Mouse (Mus musculus): ENCODE measurements around the gene Tppp2. TPM values are rescaled to one million over a fixed set of nuclear protein-coding genes. Genes with fewer than 3 reads are reported as not detected.

Tppp2 gene
- polyA plus RNA-seq, 1 experiment = not detected

- Histone ChIP-seq H3K27me3 (ENCODE audit: control insufficient read depth, insufficient read depth, low read length) (no peaks in the 10 kb centered on the region), H3K4me3 (replicated peaks; ENCODE audit: insufficient read depth, low read depth, low read length) (no peak overlapping the region), H3K27ac (ENCODE audit: insufficient read depth, low read length) (no peak overlapping the region), H3K4me1 (ENCODE audit: control insufficient read depth, insufficient read depth, low read length) (no peaks in the 10 kb centered on the region)
- WGBS = 30% methylated on average over 8 of the region's 8 CpGs
- no peak for DNase-seq
- TF ChIP-seq POLR2A (IDR thresholded peaks at IDR 0.05; ENCODE audit: borderline replicate concordance, insufficient read depth, low read length) (no peak), CTCF (IDR thresholded peaks at IDR 0.05; ENCODE audit: borderline replicate concordance, insufficient read depth, low read depth, low read length) (no peak)
These were observed 21.6 kb upstream of the Tppp2 start for GRCm38 (mm10) chr14:51896539-51897170.

DNA sequence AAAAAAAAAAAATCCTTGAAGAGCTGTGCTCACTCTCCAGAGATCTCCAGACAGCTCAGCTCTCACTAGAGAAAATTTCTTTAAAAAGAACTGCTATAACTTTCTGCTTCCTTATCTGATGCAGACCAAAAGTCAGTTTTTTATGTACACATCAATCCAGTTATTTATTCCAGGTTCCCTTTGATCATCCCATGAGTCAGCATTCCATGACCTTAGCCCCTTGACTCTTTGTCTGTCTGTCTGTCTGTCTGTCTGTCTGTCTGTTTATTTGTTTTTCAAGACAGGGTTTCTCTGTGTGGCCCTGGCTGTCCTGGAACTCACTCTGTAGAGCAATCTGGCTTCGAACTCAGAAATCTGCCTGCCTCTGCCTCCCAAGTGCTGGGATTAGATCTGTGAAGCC lies 18.9 kb upstream of the Tppp2 start:
- no peak overlapping the region for H3K4me3 ChIP-seq (replicated peaks; ENCODE audit: insufficient read depth, low read depth, low read length)
- no peaks in the 10 kb centered on the region for H3K27me3 ChIP-seq (ENCODE audit: control insufficient read depth, insufficient read depth, low read length)
- TF ChIP-seq CTCF (IDR thresholded peaks at IDR 0.05; ENCODE audit: borderline replicate concordance, insufficient read depth, low read depth, low read length) = no peak
- TF ChIP-seq POLR2A (IDR thresholded peaks at IDR 0.05; ENCODE audit: borderline replicate concordance, insufficient read depth, low read length) = no peak
- H3K4me1 ChIP-seq (ENCODE audit: control insufficient read depth, insufficient read depth, low read length) = no peaks in the 10 kb centered on the region
- H3K27ac ChIP-seq (ENCODE audit: insufficient read depth, low read length) = no peak overlapping the region
- no peak for DNase-seq
- WGBS = 93% methylated on average over 1 of the region's 1 CpGs

DNA sequence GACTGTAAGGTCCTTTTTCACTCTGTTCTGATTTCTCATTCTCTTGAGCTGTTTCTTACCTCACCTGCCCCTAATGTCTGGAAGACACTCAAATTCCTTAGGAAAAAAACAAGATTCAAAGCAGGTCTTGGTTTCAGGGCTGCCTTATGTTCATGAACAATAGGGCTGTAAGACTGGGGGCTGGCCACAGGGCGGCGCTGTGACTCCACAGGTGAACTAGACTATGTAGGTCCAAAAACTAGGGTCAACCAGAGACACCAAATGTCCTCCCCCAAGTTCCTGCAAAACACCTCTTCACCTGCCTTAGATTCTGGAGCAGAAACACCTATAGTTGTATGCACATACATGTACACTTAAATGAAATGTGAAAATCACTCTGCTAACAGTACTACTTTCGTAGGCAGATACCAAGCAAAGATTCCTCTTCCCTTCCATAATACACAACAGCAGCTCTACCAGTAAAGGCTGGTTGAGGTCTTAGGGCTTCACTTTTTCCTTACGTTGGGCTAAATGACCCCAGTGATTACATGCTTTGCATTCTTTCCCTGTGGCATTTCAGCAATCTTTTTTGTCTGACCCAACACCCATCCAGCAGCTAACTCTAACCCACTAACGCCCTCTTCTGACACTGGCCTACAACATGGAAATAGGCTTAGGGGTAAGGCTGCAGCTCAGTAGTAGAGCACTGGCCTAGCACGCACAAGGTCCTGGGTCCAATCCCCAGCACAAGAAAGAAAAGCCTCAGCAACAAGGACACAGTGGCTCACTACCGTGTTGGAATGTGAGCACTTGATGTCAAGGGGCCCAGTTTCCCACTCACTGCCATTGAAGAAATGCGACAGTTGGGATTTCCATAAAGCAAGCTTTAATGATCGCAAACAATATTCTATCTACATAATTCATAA lies 15.2 kb upstream of the Tppp2 start:
- peak; percentile 66 to 81 for DNase-seq
- H3K4me3 ChIP-seq (replicated peaks; ENCODE audit: insufficient read depth, low read depth, low read length) = no peak overlapping the region
- H3K27me3 ChIP-seq (ENCODE audit: control insufficient read depth, insufficient read depth, low read length) = no peaks in the 10 kb centered on the region
- TF ChIP-seq POLR2A (IDR thresholded peaks at IDR 0.05; ENCODE audit: borderline replicate concordance, insufficient read depth, low read length) (no peak), CTCF (IDR thresholded peaks at IDR 0.05; ENCODE audit: borderline replicate concordance, insufficient read depth, low read depth, low read length) (peak; percentile 94)
- H3K27ac ChIP-seq (ENCODE audit: insufficient read depth, low read length) = no peak overlapping the region
- WGBS = 55% methylated on average over 9 of the region's 9 CpGs
- 0 out of 2 replicates have a peak, but pooled peaks cover 4% of the 10 kb centered on the region for H3K4me1 ChIP-seq (ENCODE audit: control insufficient read depth, insufficient read depth, low read length)

DNA sequence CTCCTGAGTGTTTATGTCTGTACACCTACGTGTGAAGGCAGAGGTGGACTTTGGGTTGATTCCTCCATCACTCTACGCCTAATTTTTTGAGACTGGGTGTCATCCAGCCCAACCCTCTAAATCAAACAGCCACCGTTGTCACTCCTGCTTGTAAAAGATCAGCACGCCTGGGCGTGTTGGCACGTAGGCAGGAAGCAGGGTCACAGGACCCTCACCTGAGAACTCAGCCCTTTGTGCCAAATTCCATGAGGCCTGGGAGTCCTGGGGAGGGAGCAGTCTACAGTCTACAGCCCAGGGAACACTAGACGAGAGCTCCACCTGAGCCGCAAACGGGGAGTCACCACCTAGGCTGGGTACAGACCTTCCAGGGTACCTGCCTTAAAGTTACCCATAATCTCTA lies 14.4 kb upstream of the Tppp2 start:
- H3K4me1 ChIP-seq (ENCODE audit: control insufficient read depth, insufficient read depth, low read length) = 0 out of 2 replicates have a peak, but pooled peaks cover 4% of the 10 kb centered on the region
- no peaks in the 10 kb centered on the region for H3K27me3 ChIP-seq (ENCODE audit: control insufficient read depth, insufficient read depth, low read length)
- H3K4me3 ChIP-seq (replicated peaks; ENCODE audit: insufficient read depth, low read depth, low read length) = no peak overlapping the region
- 94% methylated on average over 9 of the region's 9 CpGs for WGBS
- TF ChIP-seq CTCF (IDR thresholded peaks at IDR 0.05; ENCODE audit: borderline replicate concordance, insufficient read depth, low read depth, low read length) (no peak), POLR2A (IDR thresholded peaks at IDR 0.05; ENCODE audit: borderline replicate concordance, insufficient read depth, low read length) (no peak)
- no peak overlapping the region for H3K27ac ChIP-seq (ENCODE audit: insufficient read depth, low read length)
- no peak for DNase-seq

DNA sequence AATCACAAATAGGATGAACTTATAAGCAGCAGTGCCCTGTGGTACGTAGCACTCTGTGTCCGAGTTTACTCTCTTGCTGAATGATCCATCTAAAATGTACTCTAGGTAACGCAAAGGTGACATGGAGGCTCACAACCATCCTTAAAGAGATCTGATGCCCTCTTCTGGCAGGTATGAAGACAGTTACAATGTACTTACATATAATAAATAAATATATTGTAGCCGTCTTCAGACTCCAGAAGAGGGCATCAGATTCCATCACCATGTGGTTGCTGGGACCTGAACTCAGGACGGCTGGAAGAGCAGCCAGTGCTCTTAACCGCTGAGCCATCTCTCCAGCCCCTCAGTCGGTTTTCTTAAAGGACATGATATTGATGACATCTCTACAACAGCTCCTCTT lies 13.5 kb upstream of the Tppp2 start:
- DNase-seq = no peak
- H3K27me3 ChIP-seq (ENCODE audit: control insufficient read depth, insufficient read depth, low read length) = no peaks in the 10 kb centered on the region
- 54% methylated on average over 7 of the region's 7 CpGs for WGBS
- TF ChIP-seq CTCF (IDR thresholded peaks at IDR 0.05; ENCODE audit: borderline replicate concordance, insufficient read depth, low read depth, low read length) (no peak), POLR2A (IDR thresholded peaks at IDR 0.05; ENCODE audit: borderline replicate concordance, insufficient read depth, low read length) (no peak)
- 0 out of 2 replicates have a peak, but pooled peaks cover 4% of the 10 kb centered on the region for H3K4me1 ChIP-seq (ENCODE audit: control insufficient read depth, insufficient read depth, low read length)
- no peak overlapping the region for H3K27ac ChIP-seq (ENCODE audit: insufficient read depth, low read length)
- H3K4me3 ChIP-seq (replicated peaks; ENCODE audit: insufficient read depth, low read depth, low read length) = no peak overlapping the region

DNA sequence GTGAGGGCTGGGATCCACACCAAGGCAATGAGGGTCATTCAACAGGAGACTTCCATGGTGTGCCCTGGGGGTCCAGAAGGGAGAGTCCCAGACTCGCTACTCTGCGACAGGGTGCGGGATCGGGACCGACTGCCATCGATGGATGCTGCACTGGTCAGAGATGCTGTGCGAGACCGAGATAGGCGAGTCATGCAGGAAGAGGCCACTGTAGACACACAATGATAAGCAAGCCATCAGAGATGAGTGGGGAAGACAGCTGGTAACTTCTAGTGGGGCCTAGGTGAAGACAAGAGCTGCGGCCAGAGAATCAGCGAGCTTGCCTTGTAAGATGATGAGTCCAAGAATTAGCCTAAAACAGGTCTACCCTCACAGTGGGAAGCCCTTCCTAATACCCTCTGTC lies 12.1 kb upstream of the Tppp2 start:
- Histone ChIP-seq H3K27me3 (ENCODE audit: control insufficient read depth, insufficient read depth, low read length) (no peaks in the 10 kb centered on the region), H3K27ac (ENCODE audit: insufficient read depth, low read length) (no peak overlapping the region), H3K4me1 (ENCODE audit: control insufficient read depth, insufficient read depth, low read length) (0 out of 2 replicates have a peak, but pooled peaks cover 4% of the 10 kb centered on the region), H3K4me3 (replicated peaks; ENCODE audit: insufficient read depth, low read depth, low read length) (no peak overlapping the region)
- 93% methylated on average over 11 of the region's 11 CpGs for WGBS
- TF ChIP-seq CTCF (IDR thresholded peaks at IDR 0.05; ENCODE audit: borderline replicate concordance, insufficient read depth, low read depth, low read length) (no peak), POLR2A (IDR thresholded peaks at IDR 0.05; ENCODE audit: borderline replicate concordance, insufficient read depth, low read length) (no peak)
- DNase-seq = no peak

DNA sequence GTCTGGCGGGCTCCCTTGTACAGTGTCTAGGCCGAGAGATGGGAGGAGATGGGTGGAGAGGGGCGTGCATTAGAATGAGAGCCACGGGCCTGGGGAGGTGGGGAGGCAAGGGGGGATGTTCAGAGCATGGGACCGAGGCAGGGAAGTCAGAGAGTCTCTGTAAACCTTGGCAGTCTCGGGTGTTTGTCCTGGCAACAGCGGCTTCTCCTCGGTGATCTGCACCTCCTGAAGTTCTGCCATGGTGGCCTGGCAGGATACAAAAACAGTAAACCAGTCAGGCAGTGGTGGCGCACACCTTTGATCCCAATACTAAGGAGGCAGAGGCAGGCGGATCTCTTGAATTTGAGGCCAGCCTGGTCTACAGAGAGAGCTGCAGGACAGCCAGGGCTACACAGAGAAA lies 6.9 kb upstream of the Tppp2 start:
- WGBS = 69% methylated on average over 10 of the region's 10 CpGs
- Histone ChIP-seq H3K4me3 (replicated peaks; ENCODE audit: insufficient read depth, low read depth, low read length) (no peak overlapping the region), H3K27ac (ENCODE audit: insufficient read depth, low read length) (no peak overlapping the region), H3K4me1 (ENCODE audit: control insufficient read depth, insufficient read depth, low read length) (0 out of 2 replicates have a peak, but pooled peaks cover 7% of the 10 kb centered on the region), H3K27me3 (ENCODE audit: control insufficient read depth, insufficient read depth, low read length) (no peaks in the 10 kb centered on the region)
- TF ChIP-seq POLR2A (IDR thresholded peaks at IDR 0.05; ENCODE audit: borderline replicate concordance, insufficient read depth, low read length) (no peak), CTCF (IDR thresholded peaks at IDR 0.05; ENCODE audit: borderline replicate concordance, insufficient read depth, low read depth, low read length) (no peak)
- no peak for DNase-seq
